Mouse (Mus musculus) heart, adult 2 months (tissue): ENCODE measurements around the gene Grin2c. TPM values are rescaled to one million over a fixed set of nuclear protein-coding genes. Genes with fewer than 3 reads are reported as not detected.

Source experiments
- DNase-seq, 2 experiments: peaks; one replicate each; pipeline ENCODE4 v3.0.0; 2021
- H3K27ac ChIP-seq: fragments of 200-600 bp; 2 replicates; pipeline ENCODE4 v1.8.1; 2022
- H3K27me3 ChIP-seq: fragments of 200-500 bp; 2 replicates; pipeline ENCODE4 v1.6.1; 2012; ENCODE audit warnings: mild to moderate bottlenecking, low read length, inconsistent platforms, mixed read lengths; ENCODE audit not compliant: control insufficient read depth, insufficient read depth
- H3K36me3 ChIP-seq: fragments of 200-500 bp; 2 replicates; pipeline ENCODE4 v1.6.1; 2012; ENCODE audit warnings: low read length, inconsistent platforms; ENCODE audit not compliant: control insufficient read depth, insufficient read depth
- H3K4me1 ChIP-seq: fragments of 200-500 bp; 2 replicates; pipeline ENCODE4 v1.6.1; 2011; ENCODE audit warnings: low read length; ENCODE audit not compliant: control insufficient read depth, insufficient read depth
- H3K4me3 ChIP-seq: fragments of 200-600 bp; 2 replicates; pipeline ENCODE4 v1.8.1; 2022
- H3K79me2 ChIP-seq: fragments of 200-500 bp; replicated peaks from 2 replicates; pipeline ENCODE4 v1.6.1; 2012; ENCODE audit warnings: mild to moderate bottlenecking, inconsistent platforms, low read length, moderate library complexity, mixed read lengths; ENCODE audit not compliant: control insufficient read depth, insufficient read depth
- H3K9ac ChIP-seq: fragments of 200-500 bp; 2 replicates; pipeline ENCODE4 v1.6.1; 2012; ENCODE audit warnings: low read depth, mild to moderate bottlenecking, control low read depth, inconsistent platforms, low read length, mixed read lengths
- CTCF ChIP-seq: fragments of 200-600 bp; IDR thresholded peaks from 2 replicates; pipeline ENCODE4 v1.8.1; 2022; ENCODE audit warnings: antibody characterized with exemption, mild to moderate bottlenecking, moderate library complexity
- EP300 ChIP-seq: fragments of 200-500 bp; IDR thresholded peaks from 2 replicates; pipeline ENCODE4 v1.6.1; 2011; ENCODE audit warnings: low read depth, low read length, control low read depth; ENCODE audit not compliant: insufficient read depth
- POLR2A ChIP-seq: fragments of 200-500 bp; IDR thresholded peaks from 2 replicates; pipeline ENCODE4 v1.6.1; 2011; ENCODE audit warnings: mild to moderate bottlenecking, low read depth, low read length, control low read depth; ENCODE audit not compliant: insufficient read depth
- WGBS: fragments of 180-500 bp; shearing (Covaris S2); methylation state at CpG from one replicate; pipeline ENCODE4 v1.1.7; 2018; 5-methylcytosine and 5-hydroxymethylcytosine counted together
- intact Hi-C: fragments of 180-260 bp; cut with DNase I; formaldehyde crosslinking; loops from one replicate; pipeline ENCODE4 v1.15.1; 2025
- polyA plus RNA-seq: library from polyadenylated mRNA; depleted of rRNA; stranded (reverse); fragments of >200 nt; gene quantifications from 2 replicates; pipeline ENCODE4 v1.2.3, GENCODE M21; 2012
- total RNA-seq, 2 experiments: library from RNA; stranded (reverse); gene quantifications; 2 replicates each; pipeline ENCODE4 v1.2.3; 2021

Gene Grin2c
- total and polyA plus RNA-seq, 3 experiments = 0.25 to 2.0 (median 0.26) TPM

DNA sequence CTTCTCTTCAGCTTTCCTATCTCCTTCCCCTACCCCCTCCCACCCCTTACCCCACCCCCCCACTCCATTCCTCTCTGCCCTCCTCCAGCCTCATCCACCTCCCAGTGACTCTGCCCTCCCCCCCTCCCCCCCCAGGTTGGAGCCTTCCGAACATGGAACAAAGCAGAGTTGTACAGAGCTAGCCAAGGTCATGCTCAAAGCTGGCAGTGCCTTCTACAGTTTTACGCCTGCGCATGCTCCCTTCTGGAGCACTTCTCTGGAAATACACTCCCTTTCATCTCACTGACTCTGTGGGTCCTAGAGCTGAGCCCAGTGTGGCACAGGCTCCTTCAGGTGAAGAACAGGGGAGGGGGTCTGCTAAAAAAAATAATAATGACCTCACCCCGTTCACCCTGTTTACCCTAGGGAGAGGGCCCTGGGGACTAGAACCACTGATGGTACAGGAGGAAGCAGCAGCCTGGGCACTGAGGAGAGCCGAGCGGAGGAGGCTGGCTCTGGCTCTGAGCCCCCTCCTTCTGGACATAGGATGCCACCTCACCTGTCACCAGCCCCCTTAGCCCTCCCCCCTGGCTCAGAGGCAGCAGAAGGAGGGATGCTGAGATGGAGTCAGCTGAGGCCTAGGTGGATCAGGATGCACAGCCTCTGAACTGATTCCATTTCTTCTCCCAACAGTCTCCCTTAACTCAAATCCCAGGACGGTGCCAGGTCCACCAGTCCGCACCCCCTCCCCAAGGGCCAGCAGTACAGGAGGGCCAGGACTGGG is 15.9 kb upstream of the Grin2c start:
- no peak overlapping the region for H3K9ac ChIP-seq
- WGBS = 76% methylated on average over 8 of the region's 8 CpGs
- no peak for TF ChIP-seq CTCF
- H3K36me3 ChIP-seq = no peaks in the 10 kb centered on the region
- intact Hi-C loops = no loop called here
- H3K27me3 ChIP-seq = no peaks in the 10 kb centered on the region
- no peak overlapping the region for H3K4me3 ChIP-seq
- H3K27ac ChIP-seq = no peak overlapping the region; the same call in none of the 2 replicates
- H3K79me2 ChIP-seq = no peaks in the 10 kb centered on the region
- H3K4me1 ChIP-seq = peaks cover under 1% of the 10 kb centered on the region
- DNase-seq = peak in 1 of 2 experiments; percentile 22

DNA sequence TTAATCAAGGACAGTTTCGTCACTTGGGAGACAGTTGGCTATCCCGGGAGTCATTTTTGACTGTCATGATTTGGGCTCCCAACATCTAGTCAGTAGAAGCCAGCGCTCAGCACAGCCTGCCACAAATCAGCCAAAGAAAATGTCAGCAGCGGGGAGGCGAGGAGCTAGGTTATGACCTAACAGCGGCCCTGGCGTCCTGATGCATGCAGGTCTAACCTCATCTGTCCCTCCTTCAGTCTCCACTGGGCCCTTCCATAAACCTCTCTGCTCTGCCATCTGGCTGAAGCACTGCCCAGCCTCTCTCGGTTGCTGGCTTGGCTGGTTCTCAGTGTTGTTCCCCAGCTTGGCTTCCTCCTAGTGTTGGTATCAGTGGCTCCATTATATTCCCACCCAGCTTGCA is 15.3 kb upstream of the Grin2c start:
- no peaks in the 10 kb centered on the region for H3K36me3 ChIP-seq
- no peak overlapping the region for H3K9ac ChIP-seq
- 59% methylated on average over 8 of the region's 8 CpGs for WGBS
- DNase-seq = peak; percentile 52 to 65
- intact Hi-C loops = no loop called here
- H3K27ac ChIP-seq = peak overlapping the region; percentile 33
- H3K4me3 ChIP-seq = no peak overlapping the region
- H3K27me3 ChIP-seq = no peaks in the 10 kb centered on the region
- H3K4me1 ChIP-seq = peaks cover 1% of the 10 kb centered on the region
- no peak for TF ChIP-seq POLR2A
- no peak for TF ChIP-seq EP300
- H3K79me2 ChIP-seq = no peaks in the 10 kb centered on the region

DNA sequence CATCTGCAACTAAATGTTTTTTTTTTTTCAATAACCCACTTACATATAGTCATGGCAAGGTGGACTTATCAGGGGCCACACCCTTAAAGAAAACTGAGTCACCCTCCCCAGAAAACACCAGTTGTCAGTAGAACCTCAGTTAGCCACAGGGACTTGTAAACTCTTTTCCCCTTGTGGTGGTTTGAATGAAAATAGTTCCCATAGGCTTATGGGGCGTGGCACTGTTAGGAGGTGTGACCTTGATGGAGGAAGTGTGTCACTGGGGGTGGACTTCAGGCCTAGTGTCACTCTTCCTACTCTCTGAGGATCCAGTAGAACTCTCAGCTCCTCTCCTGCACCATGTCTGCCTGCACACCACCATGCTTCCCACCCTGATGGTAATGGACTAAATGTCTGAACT is 12.7 kb upstream of the Grin2c start:
- no peak overlapping the region for H3K4me3 ChIP-seq
- intact Hi-C loops = loop anchor here (5.0 kb wide), 1 partner anchor 133 kb away; no protein-coding TSS in a partner anchor
- no peak overlapping the region for H3K9ac ChIP-seq
- H3K27ac ChIP-seq = no peak overlapping the region
- H3K36me3 ChIP-seq = no peaks in the 10 kb centered on the region
- TF ChIP-seq POLR2A = no peak
- TF ChIP-seq CTCF = no peak
- TF ChIP-seq EP300 = no peak
- peaks cover 1% of the 10 kb centered on the region for H3K4me1 ChIP-seq
- H3K79me2 ChIP-seq = no peaks in the 10 kb centered on the region
- WGBS = 87% methylated on average over 1 of the region's 1 CpGs
- no peak for DNase-seq
- H3K27me3 ChIP-seq = no peaks in the 10 kb centered on the region

DNA sequence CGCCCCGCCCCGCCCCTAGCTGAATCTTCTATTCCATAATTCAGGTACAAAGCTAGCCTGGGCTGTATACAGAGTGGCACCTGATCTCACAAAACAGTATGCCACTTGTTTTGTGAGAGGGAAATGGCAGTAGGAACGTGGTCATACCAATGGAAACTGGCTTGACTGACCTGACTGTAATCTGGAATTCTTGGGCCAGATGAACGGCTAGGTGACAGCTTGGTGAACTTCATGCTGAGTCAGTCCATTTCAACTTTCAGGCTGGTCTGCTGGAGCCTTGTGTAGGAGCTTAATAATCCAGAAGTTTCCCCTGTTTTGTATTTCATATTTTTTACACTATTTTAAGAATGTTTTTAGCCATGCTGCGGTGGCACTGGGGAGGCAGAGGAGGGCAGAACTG is 11.1 kb upstream of the Grin2c start:
- intact Hi-C loops = loop anchor here (5.0 kb wide), 1 partner anchor 134 kb away; no protein-coding TSS in a partner anchor
- TF ChIP-seq CTCF = no peak
- TF ChIP-seq POLR2A = no peak
- no peak for TF ChIP-seq EP300
- no peak overlapping the region for H3K4me3 ChIP-seq
- no peaks in the 10 kb centered on the region for H3K27me3 ChIP-seq
- no peak for DNase-seq
- H3K4me1 ChIP-seq = peaks cover 1% of the 10 kb centered on the region
- H3K79me2 ChIP-seq = no peaks in the 10 kb centered on the region
- no peak overlapping the region for H3K9ac ChIP-seq
- WGBS = 77% methylated on average over 6 of the region's 6 CpGs
- H3K27ac ChIP-seq = no peak overlapping the region
- no peaks in the 10 kb centered on the region for H3K36me3 ChIP-seq

DNA sequence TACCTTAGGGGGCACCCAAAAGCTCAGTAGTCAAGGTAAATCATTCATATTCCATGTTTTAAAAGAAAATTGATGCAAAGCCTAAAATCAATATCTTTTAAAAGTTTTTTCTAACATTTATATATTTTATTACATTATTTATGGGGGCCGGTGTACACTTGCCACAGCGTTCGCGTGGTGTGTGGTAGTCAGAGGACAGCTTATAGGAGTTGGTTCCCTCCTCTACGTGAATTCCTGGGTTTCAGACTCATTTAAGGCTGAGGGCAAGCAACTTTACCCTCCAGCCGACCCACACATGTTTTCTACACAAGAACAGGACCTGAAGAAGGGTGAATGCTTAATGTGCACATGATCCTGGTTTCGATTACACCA is 10.5 kb upstream of the Grin2c start:
- no peak for TF ChIP-seq EP300
- no peak for TF ChIP-seq POLR2A
- TF ChIP-seq CTCF = no peak
- WGBS = 18% methylated on average over 7 of the region's 7 CpGs

DNA sequence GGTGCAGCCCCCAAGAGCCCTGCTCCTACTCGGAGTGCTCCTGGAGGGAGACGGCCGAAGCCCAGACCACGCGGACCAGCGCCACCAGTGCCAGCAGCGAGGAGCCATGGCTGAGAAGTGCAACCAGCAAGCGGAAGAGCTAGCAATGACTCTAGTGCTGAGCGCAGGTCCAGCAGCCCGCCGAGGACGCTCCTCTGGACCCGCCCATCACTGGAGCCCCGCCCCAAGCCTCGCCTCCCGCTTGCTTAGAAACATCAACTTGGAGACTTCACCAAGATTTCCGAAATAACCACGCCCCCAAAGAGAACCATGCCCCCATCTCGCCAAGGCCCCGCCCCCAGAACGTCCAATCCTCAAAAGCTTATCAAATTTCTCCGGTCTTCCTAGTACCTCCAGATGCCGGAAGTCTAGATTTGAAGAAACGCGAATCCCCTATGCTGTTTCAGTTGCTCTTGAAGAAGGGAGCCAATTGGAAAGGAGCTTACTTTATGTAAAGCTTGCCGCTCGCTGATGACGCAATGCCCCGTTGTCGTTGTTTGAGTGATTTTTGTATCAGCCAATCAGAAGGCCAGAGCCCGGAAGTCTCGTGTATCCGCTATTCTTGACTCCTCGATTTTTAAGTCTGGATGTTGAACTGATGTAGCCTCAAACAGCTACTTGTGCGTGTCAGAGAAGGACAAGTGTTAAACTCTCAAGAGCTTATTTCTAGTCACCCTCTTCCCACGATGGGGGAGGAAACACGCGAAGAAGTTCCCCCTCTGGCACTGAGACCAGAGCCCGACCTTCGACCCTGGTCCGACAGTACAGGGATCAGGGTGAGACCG is 9.9 kb upstream of the Grin2c start, which contains the start of gene Fdxr:
Fdxr (minus strand) TSS at position 271 of the 824 bp plus-strand sequence.
- DNase-seq = peak; percentile 97 to 99
- Histone ChIP-seq H3K9ac (peak within 1 kb of the TSS; percentile 85), H3K36me3 (no peaks in the 10 kb centered on the region), H3K4me3 (peak within 1 kb of the TSS; percentile 66), H3K79me2 (no peaks in the 10 kb centered on the region), H3K4me1 (peaks cover 1% of the 10 kb centered on the region), H3K27me3 (no peaks in the 10 kb centered on the region), H3K27ac (peak within 1 kb of the TSS; percentile 90)
- TF ChIP-seq CTCF = 0 out of 2 replicates have a peak, but pooled peaks have one; percentile 9
- TF ChIP-seq POLR2A = peak; percentile 97
- peak; percentile 72; the same call in 1 of the 2 replicates for TF ChIP-seq EP300
- under 1% methylated on average over 42 of the region's 42 CpGs for WGBS
- intact Hi-C loops = loop anchor here (5.0 kb wide), 1 partner anchor 135 kb away; no protein-coding TSS in a partner anchor

More for the DNA sequence above, 10.5 kb upstream of the Grin2c start:
- no peaks in the 10 kb centered on the region for H3K36me3 ChIP-seq
- H3K4me1 ChIP-seq = peaks cover 1% of the 10 kb centered on the region
- peak overlapping the region; percentile 67 for H3K9ac ChIP-seq
- H3K4me3 ChIP-seq = peak overlapping the region; percentile 66
- no peak for DNase-seq
- H3K27ac ChIP-seq = peak overlapping the region; percentile 90
- intact Hi-C loops = loop anchor here (5.0 kb wide), 1 partner anchor 135 kb away; no protein-coding TSS in a partner anchor
- H3K79me2 ChIP-seq = no peaks in the 10 kb centered on the region
- no peaks in the 10 kb centered on the region for H3K27me3 ChIP-seq
